Mouse (Mus musculus): Measurements from ENCODE around the gene Rps13.

- TF ChIP-seq CTCF (IDR thresholded peaks at IDR 0.05; ENCODE audit: low read depth) (no peak), EP300 (IDR thresholded peaks at IDR 0.05; ENCODE audit: low read depth) (no peak)
Measured at GRCm38 (mm10) chr7:116286611-116287355, 47.2 kb downstream of the Rps13 start.
